Mouse (Mus musculus) mouse trophoblast stem cell (cell line): ENCODE data around the gene Tomm40l.

ENCODE experiments used
- in situ Hi-C, 2 experiments: fragments of 300-500 bp; cut with MseI, MboI; formaldehyde crosslinking; loops; 2 replicates in 1 of 2; 3 replicates in 1 of 2; pipeline ENCODE4 v1.15.1; 2025

Gene Tomm40l

DNA sequence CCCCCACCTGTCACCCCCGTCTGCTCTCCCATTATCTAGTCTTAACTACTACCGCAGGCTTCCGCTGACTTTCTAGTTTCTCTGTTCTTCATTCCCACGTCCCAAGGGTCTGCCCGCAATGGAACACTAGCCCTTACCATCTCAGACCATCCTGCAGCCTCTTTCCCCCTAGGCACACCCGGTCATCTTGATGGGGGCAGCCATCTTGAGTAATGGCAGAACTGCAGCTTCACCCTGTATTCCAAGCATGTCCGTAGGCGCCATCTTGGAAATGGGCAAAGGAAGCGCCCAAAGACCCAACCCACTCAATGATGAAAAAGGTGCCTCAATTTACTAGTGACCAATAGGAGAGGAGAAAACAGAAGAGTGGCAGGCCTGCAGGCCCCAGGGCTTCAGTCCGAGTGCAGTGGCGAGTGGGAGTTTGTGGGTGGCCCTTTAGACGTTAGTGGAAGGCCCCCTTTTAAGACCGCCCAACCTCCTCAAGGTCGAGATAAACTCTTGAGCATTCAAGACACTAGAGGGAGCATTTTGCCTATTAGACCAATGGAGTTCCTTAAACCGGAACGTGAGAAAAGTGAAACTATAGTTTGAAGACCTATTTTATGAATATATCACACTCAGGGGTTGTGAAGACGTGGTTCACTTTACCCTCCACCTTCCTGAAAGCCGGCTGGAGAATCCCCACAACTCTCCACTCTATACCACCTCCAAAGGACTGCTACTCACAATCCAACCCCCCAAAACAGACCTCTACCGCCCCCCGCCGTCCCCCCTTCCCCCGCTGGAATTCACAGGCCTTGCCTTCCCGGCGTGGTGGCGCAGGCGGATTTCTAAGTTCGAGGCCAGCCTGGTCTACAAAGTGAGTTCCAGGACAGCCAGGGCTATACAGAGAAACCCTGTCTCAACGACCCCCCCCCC lies at the start of gene Tomm40l:
TSS of gene Tomm40l (minus strand) at position 277 of the 918 bp plus-strand sequence.
- in situ Hi-C loops, result loop anchor here (5.0 to 10.0 kb wide), 2 partner anchors 105 to 108 kb away; partner anchors contain the start of gene Cfap126 (in 1 of the 2)

DNA sequence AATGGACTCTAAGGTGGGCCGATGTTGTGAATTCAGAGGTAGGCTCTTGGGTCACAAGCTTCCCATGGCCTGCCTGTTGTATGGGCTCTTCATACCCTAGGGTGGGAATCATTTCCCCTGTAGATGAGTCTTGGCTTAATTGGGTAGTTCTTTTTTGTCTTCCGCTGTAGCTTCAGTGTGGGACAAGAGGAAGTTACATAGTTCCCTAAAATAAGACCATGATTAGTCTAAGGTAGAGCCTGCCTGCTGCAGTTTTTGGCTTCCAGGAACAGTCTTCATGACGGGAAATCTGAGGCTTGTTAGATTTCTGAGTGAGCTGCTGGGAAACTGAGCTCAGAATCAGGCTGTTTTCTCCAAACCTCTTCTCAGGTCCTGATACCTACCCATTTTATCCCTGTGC lies 49.8 kb upstream of the Tomm40l start:
- in situ Hi-C loops, result no loop called here

DNA sequence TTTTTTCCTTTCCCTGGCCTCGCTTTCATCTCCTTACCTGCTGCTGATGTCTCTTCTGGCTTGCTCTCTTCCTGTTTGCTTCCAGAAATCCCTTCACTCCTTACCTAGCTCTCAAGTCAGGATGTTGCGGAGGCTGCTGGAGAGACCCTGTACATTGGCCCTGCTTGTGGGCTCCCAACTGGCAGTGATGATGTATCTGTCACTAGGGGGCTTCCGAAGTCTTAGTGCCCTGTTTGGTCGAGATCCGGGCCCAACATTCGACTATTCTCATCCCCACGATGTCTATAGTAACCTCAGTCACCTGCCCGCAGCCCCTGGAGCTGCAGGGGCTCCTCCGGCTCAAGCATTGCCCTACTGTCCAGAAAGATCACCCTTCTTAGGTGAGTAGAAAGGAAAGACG lies 49.3 kb upstream of the Tomm40l start:
- in situ Hi-C loops, result no loop called here

DNA sequence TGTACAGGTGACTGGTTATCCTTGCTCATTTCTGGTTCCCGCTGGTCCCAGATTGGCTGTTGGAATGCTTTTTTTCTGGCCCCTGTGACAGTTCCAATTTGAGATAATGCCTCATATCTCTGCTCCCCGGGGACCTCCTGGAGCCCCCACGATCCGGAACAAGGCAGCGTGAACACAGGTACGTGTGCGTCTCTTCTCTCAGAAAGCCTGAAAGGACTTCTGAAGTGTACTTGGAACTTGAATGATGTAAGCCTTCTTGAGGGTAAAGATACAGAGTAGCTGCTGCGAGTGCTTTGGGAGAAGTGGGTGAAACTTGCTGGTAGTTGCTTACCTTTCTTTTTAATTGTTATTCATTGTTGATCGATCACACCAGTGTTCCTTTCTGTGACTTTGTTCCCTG lies 48.9 kb upstream of the Tomm40l start:
- in situ Hi-C loops, result no loop called here

DNA sequence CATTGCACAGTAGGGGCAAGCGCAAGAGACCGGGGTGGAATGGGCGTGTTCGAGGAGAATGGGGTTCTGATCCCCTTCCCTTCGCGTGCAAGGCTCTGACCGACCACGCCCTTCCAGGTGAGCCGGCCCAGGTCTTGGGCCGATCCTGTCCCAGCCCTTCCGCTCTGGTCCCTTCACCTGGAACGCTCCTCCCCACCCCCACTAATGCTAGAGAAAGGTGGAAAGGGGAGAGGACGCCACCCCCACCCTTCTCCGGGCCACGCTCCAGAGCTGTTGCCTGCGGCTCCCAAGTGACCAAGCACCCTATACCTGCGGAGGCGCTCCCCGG lies 48.2 kb upstream of the Tomm40l start:
- in situ Hi-C loops, result no loop called here

DNA sequence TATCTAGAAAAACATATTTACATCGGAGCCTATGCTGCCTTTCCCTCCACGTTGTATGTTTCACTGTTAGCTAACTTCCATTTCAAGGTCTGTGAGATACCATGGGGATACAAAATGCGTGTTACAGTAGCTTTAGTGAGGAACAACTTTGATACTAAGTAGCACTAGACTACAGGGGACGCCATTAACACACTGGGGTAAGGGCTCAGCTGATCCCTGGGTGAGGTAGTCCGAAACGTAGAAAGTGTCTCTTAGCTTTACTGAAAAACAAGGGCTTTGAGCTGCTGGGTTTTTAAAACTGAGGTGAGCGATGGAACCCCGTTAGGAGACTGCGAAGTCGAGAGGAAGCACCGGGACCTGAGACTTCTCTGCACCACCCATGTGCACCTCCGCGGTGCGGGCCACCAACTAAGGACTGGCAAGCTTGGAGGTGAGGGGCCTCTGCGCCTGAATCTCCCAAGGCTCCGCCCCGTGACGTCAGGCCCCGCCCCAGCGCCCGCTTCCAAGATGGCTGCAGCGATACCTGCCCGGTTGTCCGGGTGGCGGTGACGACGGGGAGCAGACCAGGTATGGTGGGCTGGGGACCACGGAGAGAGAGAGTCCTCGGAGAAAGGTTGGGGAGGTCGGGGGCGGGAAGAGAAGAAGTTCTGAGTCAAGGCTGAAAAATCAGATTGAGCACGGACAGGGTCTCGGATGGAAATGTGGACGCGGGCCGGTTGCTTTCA lies 47.7 kb upstream of the Tomm40l start, which contains the start of gene B4galt3:
TSS of gene B4galt3 (plus strand) at position 481 of the 725 bp plus-strand sequence.
- in situ Hi-C loops, result no loop called here

DNA sequence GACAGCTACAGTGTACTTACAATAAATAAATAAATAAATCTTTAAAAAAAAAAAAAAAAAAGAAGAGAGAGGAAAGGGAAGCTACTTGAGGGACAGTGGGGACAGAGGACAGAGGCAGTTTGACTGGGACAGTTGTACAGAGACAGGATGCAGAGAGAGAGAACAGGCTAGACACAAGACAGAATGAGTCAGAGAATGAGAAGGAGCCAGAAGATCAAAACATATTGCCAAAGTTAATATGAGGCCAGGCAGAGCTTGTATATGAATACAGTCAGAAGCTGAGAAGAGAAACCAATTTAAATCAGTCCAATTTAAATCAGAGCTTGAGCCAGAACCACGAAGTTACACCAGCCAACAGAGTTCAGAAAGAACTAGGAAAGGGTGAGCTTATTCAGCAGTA lies 46.0 kb upstream of the Tomm40l start:
- in situ Hi-C loops, result no loop called here

DNA sequence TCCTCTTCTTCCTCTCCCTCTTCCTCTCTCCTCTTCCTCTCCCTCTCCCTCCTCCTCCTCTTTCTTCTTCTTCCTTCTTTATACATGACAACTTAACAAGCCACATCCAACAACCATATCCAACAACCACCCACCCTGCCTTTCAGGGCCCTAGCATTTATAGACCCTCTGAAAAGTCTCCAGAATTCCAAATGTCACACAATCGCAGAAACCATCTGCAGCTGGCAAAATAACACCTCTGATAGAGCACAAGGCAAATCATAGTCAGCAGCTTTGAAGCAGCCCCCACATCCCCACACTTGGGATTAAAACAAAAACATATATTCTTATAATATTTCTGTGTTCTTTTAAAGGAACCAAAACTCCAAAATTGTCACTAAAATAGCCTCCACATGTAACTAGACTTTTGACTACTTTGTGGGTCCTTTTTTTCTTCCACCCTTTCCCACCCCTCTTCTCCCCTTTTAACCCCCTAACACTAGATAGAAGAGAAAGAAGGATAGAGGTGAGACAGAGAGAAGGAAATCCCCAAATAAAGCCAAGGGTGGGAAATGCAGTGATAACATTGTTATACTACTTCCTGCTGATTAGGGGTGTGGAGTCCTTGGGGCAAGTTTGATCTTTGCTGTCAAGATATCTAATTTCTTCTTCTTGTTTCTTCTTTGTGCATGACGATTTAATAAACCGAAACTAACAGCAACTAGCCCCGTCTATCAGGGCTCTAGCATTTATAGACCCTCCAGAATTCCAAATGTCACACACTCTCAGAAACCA lies 43.8 kb upstream of the Tomm40l start:
- in situ Hi-C loops, result no loop called here

DNA sequence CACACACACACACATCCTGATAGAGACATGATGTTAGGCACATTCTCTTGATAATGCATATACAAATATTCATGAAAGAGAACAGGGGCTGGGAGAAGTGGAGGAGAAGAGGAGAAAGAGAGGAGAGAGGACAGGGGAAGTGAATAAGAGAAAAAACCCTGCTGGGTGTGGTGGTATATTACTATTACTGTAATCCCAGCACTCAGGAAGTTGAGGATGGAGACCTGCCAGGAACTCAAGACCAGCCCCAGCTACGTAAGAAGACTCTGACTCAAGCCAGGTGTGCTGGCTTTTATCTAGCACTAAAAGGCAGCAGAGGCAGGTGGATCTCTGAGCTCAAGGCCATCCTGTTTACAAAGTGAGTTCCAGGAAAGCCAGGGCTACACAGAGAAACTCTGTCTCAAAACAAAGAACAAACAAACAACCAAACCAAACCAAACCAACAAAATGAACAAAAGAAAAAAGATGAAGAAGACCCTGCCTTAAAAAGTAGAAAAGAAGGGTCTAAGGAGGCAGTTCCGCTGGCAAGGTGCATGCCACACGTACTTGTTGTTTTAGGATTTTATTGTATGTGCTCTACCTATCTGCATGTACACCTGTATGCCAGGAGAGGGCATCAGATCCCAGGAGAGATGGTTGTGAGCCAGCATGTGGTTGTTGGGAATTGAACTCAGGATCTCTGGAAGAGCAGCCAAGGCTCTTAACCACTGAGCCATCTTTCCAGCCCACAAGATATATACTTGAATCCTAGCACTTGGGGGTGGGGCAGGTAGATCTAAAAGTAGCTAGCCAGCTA lies 41.5 kb upstream of the Tomm40l start:
- in situ Hi-C loops, result no loop called here

DNA sequence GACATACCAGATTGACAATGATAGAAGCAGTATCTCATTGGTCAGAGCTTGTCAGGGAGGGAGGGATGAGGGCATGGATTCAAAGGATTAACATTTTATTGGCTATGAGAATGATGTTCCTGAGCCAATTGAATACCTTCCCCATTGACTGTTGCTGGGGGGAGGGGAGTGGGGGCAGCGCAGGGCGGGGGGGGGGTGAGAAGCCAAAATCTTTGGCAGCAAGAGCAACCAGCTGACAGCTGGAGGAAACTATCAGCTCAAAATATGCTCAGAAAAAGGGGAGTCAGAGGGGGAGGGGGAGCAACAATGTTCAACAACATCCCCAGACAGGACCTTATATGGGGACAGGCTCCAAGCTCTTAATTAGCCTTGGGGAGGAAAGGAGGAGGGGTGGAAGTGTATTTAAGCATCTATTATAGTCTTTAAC lies 40.9 kb upstream of the Tomm40l start:
- in situ Hi-C loops, result no loop called here

DNA sequence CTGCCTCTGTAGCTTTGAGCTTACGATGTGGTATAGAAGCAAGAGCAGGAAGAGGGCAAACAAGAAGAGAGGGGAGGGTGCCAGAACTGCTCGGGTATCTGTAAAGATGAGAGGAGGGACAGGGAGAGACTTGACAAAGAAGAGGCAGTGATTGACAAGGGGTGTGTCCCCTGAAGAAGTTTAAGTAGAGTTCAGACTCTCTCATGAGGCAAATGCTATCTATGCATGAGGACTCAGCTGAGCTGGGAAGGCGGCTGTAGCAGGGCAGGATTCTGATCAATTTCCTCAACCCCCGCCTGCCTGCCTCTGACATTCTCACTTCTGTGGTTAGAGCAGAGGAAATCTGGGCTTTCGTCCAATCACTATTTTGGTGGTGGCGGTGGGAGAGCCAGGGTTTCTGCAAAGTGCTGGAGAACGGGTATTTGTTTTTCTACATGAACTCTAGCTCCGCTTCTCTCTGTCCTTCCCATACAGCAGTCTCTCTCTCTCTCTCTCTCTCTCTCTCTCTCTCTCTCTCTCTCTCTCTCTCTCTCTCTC lies 40.3 kb upstream of the Tomm40l start:
- in situ Hi-C loops, result no loop called here

DNA sequence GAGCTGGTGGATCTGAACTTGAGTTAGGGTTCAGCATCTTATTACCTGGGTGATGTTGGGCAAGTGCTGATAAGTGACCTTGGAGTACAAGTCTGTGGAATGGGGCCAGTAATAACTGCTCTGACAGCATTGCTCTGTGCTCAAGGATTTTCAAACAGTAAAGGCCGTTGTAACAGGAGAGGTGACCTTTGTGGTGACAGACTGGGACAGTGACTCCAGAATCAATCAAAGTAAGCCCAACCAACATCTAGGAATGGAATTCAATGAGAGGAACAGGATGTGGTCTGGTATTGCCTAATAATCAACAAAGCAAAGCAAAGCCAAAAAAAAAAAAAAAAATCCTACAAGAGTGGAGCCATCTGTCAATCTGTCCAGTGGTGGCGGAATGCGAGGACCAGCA lies 38.0 kb upstream of the Tomm40l start:
- in situ Hi-C loops, result no loop called here

DNA sequence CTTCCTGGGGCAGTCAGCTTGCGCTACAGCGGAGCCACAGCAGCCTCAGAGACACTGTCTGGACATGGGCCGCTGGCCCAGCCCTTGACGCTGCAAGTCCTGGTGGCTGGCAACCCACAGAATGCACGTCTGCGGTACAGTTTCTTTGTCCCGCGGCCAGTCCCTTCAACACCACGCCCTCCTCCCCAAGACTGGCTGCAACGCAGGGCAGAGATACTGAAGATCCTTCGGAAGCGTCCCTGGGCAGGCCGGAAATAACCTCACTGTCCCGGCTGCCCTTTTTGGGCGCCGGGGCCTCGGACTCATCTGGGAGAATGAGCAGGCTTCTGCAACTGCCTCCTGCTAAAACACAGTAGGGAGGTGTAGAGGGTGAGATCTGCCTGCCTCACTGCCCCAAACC lies 36.6 kb upstream of the Tomm40l start:
- in situ Hi-C loops, result loop anchor here in 1 of 2 experiments (10.0 kb wide), 1 partner anchor 144 kb away; the partner anchor contains the start of gene Cfap126

DNA sequence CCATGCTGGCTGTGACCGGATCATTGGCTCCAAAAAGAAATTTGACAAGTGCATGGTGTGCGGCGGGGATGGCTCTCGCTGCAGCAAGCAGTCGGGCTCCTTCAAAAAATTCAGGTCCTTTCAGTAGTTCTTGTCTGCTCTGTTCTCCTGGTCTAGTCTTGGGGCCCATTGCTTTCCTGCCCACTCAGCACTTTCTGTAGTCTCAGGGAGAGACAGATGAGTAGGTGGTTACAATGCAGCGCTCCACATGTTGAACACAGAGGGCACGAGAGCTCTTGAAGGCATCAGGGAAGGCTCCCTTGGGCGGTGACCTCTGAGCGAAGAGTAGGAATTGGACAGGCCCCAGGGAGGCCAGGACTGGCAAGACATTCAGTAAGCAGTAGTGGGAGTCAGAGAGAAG lies 35.5 kb upstream of the Tomm40l start:
- in situ Hi-C loops, result loop anchor here in 1 of 2 experiments (10.0 kb wide), 1 partner anchor 143 kb away; the partner anchor contains the start of gene Cfap126

DNA sequence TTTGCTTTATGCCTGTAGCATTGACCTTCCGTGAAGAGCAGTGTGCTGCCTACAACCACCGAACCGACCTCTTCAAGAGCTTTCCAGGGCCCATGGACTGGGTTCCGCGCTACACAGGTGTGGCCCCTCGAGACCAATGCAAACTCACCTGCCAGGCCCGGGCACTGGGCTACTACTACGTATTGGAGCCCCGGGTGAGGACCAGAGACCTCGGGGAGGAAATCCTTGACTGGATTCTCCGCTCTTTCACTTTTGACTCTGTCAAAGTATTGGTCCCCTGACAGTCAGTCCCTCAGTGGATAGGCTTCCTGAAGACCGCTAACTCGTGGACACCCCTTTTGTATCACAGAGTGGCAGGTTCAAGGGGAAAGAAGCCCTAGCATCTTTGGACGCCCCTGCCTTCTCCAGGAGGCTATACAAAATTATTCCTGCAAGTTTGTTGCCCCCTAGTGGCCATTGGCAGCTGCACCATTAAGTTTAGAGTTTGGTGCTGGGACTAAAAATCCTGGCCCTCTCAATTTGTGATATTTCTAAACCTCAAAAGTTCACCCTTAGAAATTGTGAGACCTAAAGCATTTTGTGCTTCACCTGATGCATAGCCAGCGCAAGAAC lies 34.7 kb upstream of the Tomm40l start:
- in situ Hi-C loops, result loop anchor here in 1 of 2 experiments (10.0 kb wide), 1 partner anchor 142 kb away; the partner anchor contains the start of gene Cfap126

DNA sequence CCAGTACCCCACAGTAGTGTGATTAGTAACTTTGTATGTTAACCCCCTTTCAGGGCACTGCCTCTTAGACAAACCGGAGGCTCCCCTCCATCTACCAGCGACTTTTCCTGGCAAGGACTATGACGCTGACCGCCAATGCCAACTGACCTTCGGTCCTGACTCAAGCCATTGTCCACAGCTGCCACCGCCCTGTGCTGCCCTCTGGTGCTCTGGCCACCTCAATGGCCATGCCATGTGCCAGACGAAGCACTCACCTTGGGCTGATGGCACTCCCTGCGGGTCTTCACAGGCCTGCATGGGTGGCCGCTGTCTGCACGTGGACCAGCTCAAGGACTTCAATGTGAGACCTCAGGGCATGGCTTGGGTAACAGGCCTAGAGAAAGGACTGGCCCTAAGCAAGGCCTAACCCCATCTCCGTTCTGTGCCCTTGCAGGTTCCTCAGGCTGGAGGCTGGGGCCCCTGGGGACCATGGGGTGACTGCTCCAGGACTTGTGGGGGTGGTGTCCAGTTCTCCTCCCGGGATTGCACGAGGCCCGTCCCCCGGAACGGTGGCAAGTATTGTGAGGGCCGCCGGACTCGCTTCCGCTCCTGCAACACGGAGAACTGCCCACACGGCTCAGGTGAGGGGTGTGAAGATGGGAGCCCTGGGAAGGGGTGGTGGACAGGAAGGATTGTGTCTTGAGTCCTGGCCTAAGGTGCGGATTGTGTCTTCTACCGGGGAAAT lies 33.9 kb upstream of the Tomm40l start:
- in situ Hi-C loops, result loop anchor here in 1 of 2 experiments (10.0 kb wide), 1 partner anchor 141 kb away; the partner anchor contains the start of gene Cfap126

DNA sequence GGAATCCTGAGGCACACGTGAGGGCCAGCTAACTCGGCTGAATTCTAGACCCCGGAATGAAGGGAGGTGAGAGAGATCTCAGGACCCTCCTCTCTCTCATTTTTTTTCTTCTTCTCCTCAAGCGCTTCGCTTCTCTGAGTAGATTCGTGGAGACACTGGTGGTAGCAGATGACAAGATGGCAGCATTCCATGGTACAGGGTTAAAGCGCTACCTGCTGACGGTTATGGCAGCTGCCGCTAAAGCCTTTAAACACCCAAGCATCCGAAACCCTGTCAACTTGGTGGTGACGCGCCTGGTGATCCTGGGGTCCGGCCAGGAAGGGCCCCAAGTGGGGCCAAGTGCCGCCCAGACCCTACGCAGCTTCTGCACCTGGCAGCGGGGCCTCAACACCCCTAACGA lies 30.1 kb upstream of the Tomm40l start:
- in situ Hi-C loops, result loop anchor here in 1 of 2 experiments (10.0 kb wide), 1 partner anchor 138 kb away; the partner anchor contains the start of gene Cfap126

DNA sequence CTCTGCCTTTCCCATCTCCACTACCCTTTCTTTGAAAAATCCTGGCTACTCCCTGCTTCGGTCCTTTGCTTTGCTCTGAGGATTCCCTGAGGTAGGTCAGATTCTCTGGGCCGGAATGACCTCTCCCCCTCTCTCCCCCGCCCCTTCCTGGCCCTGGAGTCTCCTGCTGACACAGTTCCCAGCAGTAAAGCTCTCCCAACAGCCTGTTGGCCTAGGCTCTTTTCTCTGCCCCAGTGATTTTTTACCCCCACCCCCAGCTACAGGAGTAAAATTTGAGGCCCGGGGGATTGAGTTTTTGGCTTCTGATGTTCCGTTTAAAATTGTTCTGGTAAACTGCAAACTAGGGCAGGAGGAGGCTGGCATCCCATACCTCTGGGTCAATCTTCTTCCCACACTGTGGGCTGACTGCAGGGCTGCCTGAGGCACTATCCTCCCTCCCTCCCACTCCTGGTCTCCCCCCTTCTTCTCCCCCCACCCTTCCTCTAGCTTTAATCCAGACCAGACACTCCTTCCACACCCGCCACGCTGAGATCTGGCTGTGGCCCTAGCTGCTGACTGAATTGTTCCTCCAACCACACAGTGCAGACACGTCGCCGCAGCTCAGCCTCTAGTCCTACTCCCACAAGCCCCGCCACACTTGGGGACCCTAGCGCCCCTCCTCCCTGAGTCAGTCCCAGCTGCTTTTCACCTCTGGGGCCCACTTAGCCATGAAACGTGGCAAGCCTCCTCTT lies 29.4 kb upstream of the Tomm40l start:
- in situ Hi-C loops, result loop anchor here in 1 of 2 experiments (10.0 kb wide), 1 partner anchor 137 kb away; the partner anchor contains the start of gene Cfap126
